Mouse (Mus musculus) naive thymus-derived CD4-positive, alpha-beta T cell, adult 5 months (primary cell): Measurements from ENCODE around the gene B230118H07Rik. TPM values are rescaled to one million over a fixed set of nuclear protein-coding genes. Genes with fewer than 3 reads are reported as not detected.

ENCODE experiments used
- polyA plus RNA-seq: library from polyadenylated mRNA; unstranded; fragments of 100-300 nt; shearing (Covaris generic); gene quantifications from one replicate; pipeline ENCODE4 v1.2.1, GENCODE M21; 2017

The B230118H07Rik gene
- 1.9 TPM for polyA plus RNA-seq

GRCm38 (mm10) chr2:101649114-101649671 is at the start of gene B230118H07Rik, which contains the start of gene Rag1:
Gene B230118H07Rik (minus strand): TSS chr2:101649532.
Gene Rag1 (minus strand): TSS chr2:101649501.

GRCm38 (mm10) chr2:101678236-101679021 is 29.1 kb upstream of the B230118H07Rik start, which contains the start of gene Traf6:
Gene Traf6 (plus strand): TSS chr2:101678429.

GRCm38 (mm10) chr2:101624526-101624925 is 24.8 kb downstream of the B230118H07Rik start, which contains the start of gene Rag2:
Gene Rag2 (plus strand): TSS chr2:101624718.

Other genes with a start within 250 kb of the B230118H07Rik start
- gene Rag2, start 24.8 kb downstream of the B230118H07Rik start, polyA plus RNA-seq, result not detected
- gene Rag1, start within 50 bp of the B230118H07Rik start, polyA plus RNA-seq, result not detected
- gene Traf6, start 28.9 kb upstream of the B230118H07Rik start, polyA plus RNA-seq, result 36.8 TPM
- not detected for gene Prr5l, start 233.5 kb upstream of the B230118H07Rik start, polyA plus RNA-seq
- 17.3 TPM for gene Commd9, start 236.7 kb upstream of the B230118H07Rik start, polyA plus RNA-seq